Mouse (Mus musculus): ENCODE results near the gene Ttll12. TPM values are rescaled to one million over a fixed set of nuclear protein-coding genes. Genes with fewer than 3 reads are reported as not detected.

Ttll12 gene
- polyA plus RNA-seq, 1 experiment = 36.8 TPM

GRCm38 (mm10) chr15:83576651-83577050, 18.3 kb downstream of the Ttll12 start:
- H3K4me1 ChIP-seq = peaks cover 31% of the 10 kb centered on the region
- no peaks in the 10 kb centered on the region for H3K27me3 ChIP-seq (replicated peaks)
- no peak overlapping the region for H3K4me3 ChIP-seq (replicated peaks)
- peaks cover 96% of the 10 kb centered on the region for H3K36me3 ChIP-seq (replicated peaks; ENCODE audit: low read length)
- TF ChIP-seq GATA1 (IDR thresholded peaks at IDR 0.05; ENCODE audit: borderline replicate concordance, low read length) = no peak
- TF ChIP-seq FLI1 (IDR thresholded peaks at IDR 0.05; ENCODE audit: low read length) = no peak
- no peaks in the 10 kb centered on the region for H3K9me3 ChIP-seq

DNA sequence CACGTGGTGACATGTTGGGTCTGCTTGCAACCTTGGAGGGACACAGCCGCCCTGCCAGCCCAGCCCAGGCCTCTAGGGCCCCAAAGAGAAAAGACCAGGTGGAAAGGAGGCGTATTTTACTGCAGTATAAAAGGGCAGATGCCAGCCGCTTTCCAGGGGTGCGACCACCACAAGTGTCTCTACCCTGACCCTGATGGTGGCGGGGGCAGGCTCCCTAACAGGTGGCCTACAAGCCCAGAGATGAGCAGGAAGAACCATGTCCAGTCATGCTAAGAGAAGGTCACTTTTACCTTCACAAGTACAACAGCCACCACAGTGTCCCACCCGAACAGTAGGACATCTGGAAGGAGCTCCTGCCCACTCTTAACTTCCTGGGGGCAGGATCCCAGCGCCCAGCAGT, 19.4 kb downstream of the Ttll12 start:
- peaks cover 96% of the 10 kb centered on the region for H3K36me3 ChIP-seq (replicated peaks; ENCODE audit: low read length)
- no peaks in the 10 kb centered on the region for H3K27me3 ChIP-seq (replicated peaks)
- H3K9me3 ChIP-seq = no peaks in the 10 kb centered on the region
- TF ChIP-seq FLI1 (IDR thresholded peaks at IDR 0.05; ENCODE audit: low read length) (no peak), GATA1 (IDR thresholded peaks at IDR 0.05; ENCODE audit: borderline replicate concordance, low read length) (no peak)
- peaks cover 42% of the 10 kb centered on the region for H3K4me1 ChIP-seq
- H3K4me3 ChIP-seq (replicated peaks) = no peak overlapping the region

DNA sequence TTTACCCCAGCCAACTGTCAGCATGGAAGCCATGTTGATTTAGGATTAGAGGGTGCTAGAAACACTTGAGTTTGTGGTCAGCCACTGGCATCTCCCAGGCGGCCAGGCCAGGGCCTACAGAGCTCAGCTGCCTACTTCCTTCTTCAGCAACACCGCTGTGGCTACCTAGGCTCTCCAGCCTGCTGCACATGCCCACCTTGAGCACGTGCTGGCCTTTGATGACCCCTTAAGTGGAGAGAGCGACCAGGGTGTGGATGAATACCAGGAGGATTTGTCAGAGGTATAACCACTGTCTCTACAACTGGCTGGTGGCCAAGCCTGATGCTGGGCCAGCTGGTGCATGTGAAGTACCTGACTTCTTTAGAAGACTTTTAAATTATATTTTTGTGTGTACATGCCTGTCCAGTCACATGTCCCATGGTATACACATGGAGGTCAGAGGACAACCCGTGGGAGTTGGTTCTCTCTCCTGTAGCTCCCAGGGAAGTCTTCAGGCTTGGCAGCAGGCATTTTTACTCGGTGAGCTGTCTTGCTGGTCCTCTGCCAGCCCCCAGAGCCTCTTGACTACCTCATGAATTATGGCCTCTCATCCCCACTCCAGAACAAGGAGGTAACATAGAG, 20.1 kb downstream of the Ttll12 start:
- no peak for TF ChIP-seq FLI1 (IDR thresholded peaks at IDR 0.05; ENCODE audit: low read length)
- no peak for TF ChIP-seq GATA1 (IDR thresholded peaks at IDR 0.05; ENCODE audit: borderline replicate concordance, low read length)
- H3K4me3 ChIP-seq (replicated peaks) = no peak overlapping the region
- H3K27me3 ChIP-seq (replicated peaks) = no peaks in the 10 kb centered on the region
- no peaks in the 10 kb centered on the region for H3K9me3 ChIP-seq
- H3K4me1 ChIP-seq = peaks cover 49% of the 10 kb centered on the region
- H3K36me3 ChIP-seq (replicated peaks; ENCODE audit: low read length) = peaks cover 96% of the 10 kb centered on the region

DNA sequence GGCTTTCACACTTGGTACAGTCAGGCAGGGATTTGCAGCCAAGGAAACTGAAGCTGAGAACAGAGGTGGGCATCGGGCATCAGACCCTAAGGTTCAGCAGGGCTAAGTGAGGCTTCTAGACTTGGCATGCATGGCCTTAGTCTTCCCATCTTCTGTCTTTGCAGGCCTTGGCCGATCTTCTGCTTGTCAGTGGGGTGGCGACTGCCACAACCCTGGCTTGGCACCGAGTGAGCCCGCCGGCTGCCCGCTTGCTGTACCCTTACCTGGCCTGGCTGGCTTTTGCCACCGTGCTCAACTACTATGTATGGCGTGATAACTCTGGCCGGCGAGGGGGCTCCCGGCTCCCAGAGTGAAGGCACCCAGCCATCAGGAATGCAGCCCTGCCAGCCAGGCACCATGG, 21.4 kb downstream of the Ttll12 start:
- Histone ChIP-seq H3K9me3 (no peaks in the 10 kb centered on the region), H3K27me3 (replicated peaks) (no peaks in the 10 kb centered on the region), H3K36me3 (replicated peaks; ENCODE audit: low read length) (peaks cover 93% of the 10 kb centered on the region)

DNA sequence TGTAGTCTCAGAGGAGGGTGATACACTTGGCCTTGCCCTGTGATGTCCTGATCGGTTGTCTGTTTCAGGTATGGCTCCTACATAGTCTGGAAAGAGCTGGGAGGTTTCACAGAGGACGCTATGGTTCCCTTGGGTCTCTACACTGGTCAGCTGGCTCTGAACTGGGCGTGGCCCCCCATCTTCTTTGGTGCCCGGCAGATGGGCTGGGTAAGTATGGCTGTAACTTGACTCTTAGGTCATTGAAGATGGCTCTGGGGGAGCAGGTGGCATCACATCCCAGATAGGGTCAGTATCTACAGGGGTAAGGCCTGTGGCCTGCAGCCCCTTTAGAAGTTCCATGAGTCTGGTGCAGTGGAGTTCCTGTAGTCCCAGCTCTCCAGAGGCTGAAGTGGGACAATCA, 22.8 kb downstream of the Ttll12 start:
- H3K27me3 ChIP-seq (replicated peaks) = no peaks in the 10 kb centered on the region
- peaks cover 94% of the 10 kb centered on the region for H3K36me3 ChIP-seq (replicated peaks; ENCODE audit: low read length)
- TF ChIP-seq FLI1 (IDR thresholded peaks at IDR 0.05; ENCODE audit: low read length) (no peak), GATA1 (IDR thresholded peaks at IDR 0.05; ENCODE audit: borderline replicate concordance, low read length) (no peak)

More for the DNA sequence above, 21.4 kb downstream of the Ttll12 start:
- Histone ChIP-seq H3K4me3 (replicated peaks) (no peak overlapping the region), H3K4me1 (peaks cover 61% of the 10 kb centered on the region)
- no peak for TF ChIP-seq FLI1 (IDR thresholded peaks at IDR 0.05; ENCODE audit: low read length)
- no peak for TF ChIP-seq GATA1 (IDR thresholded peaks at IDR 0.05; ENCODE audit: borderline replicate concordance, low read length)

DNA sequence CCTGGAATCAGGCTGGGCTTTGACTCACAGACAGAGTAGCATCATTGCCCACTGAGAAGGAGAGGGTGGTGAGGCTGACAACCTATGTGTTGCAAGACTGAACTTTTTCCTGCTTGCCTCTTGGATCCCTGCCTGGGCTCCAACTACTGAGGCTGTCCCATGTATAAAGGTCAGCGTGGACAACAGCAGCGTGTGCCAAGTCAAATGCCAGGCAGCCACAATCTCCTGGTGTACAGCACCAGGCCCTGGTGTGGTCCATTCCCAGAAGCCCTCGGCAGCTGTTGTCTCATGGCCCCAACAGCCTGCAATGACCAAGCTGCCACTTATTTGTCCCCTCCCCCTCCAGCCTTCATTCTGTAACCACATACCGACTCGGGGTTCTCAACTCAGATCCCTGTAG, 23.3 kb downstream of the Ttll12 start:
- Histone ChIP-seq H3K4me1 (peaks cover 76% of the 10 kb centered on the region), H3K4me3 (replicated peaks) (no peak overlapping the region), H3K9me3 (no peaks in the 10 kb centered on the region), H3K27me3 (replicated peaks) (no peaks in the 10 kb centered on the region), H3K36me3 (replicated peaks; ENCODE audit: low read length) (peaks cover 93% of the 10 kb centered on the region)
- TF ChIP-seq FLI1 (IDR thresholded peaks at IDR 0.05; ENCODE audit: low read length) (no peak), GATA1 (IDR thresholded peaks at IDR 0.05; ENCODE audit: borderline replicate concordance, low read length) (no peak)

More for the DNA sequence above, 22.8 kb downstream of the Ttll12 start:
- no peak overlapping the region for H3K4me3 ChIP-seq (replicated peaks)
- peaks cover 76% of the 10 kb centered on the region for H3K4me1 ChIP-seq
- H3K9me3 ChIP-seq = no peaks in the 10 kb centered on the region

- peaks cover 81% of the 10 kb centered on the region for H3K4me1 ChIP-seq
- peaks cover 88% of the 10 kb centered on the region for H3K36me3 ChIP-seq (replicated peaks; ENCODE audit: low read length)
- no peaks in the 10 kb centered on the region for H3K27me3 ChIP-seq (replicated peaks)
- H3K9me3 ChIP-seq = no peaks in the 10 kb centered on the region
- TF ChIP-seq GATA1 (IDR thresholded peaks at IDR 0.05; ENCODE audit: borderline replicate concordance, low read length) (no peak), FLI1 (IDR thresholded peaks at IDR 0.05; ENCODE audit: low read length) (no peak)
- no peak overlapping the region for H3K4me3 ChIP-seq (replicated peaks)
These were observed 24.3 kb downstream of the Ttll12 start for GRCm38 (mm10) chr15:83570641-83571040.

DNA sequence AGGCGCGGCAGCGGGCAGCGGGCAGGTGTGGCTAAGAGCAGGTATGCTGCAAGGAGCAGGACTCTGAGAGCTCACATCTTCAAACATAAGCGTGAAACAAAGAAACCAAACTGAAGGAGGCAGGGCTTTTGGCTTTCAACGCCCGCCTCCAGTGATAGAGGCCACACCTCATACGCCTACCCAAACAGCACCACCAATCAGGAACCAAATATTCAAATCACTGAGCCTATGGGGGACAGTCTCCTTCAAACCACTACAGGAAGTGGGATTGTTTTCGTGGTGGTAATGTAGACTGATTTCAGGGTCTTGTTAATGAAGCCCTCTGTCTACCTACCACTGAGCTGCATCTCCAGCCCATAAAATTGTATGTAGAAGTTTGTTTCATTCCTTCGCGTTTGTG, 25.3 kb downstream of the Ttll12 start:
- H3K4me1 ChIP-seq = peaks cover 90% of the 10 kb centered on the region
- H3K4me3 ChIP-seq (replicated peaks) = no peak overlapping the region
- TF ChIP-seq GATA1 (IDR thresholded peaks at IDR 0.05; ENCODE audit: borderline replicate concordance, low read length) (no peak), FLI1 (IDR thresholded peaks at IDR 0.05; ENCODE audit: low read length) (no peak)
- H3K36me3 ChIP-seq (replicated peaks; ENCODE audit: low read length) = peaks cover 82% of the 10 kb centered on the region
- no peaks in the 10 kb centered on the region for H3K9me3 ChIP-seq
- no peaks in the 10 kb centered on the region for H3K27me3 ChIP-seq (replicated peaks)

GRCm38 (mm10) chr15:83568544-83568943, 26.4 kb downstream of the Ttll12 start:
- Histone ChIP-seq H3K36me3 (replicated peaks; ENCODE audit: low read length) (peaks cover 71% of the 10 kb centered on the region), H3K9me3 (no peaks in the 10 kb centered on the region), H3K4me3 (replicated peaks) (peak overlapping the region; percentile 18), H3K4me1 (peaks cover 86% of the 10 kb centered on the region), H3K27me3 (replicated peaks) (no peaks in the 10 kb centered on the region)
- no peak for TF ChIP-seq FLI1 (IDR thresholded peaks at IDR 0.05; ENCODE audit: low read length)

GRCm38 (mm10) chr15:83567728-83568127, 27.2 kb downstream of the Ttll12 start:
- TF ChIP-seq FLI1 (IDR thresholded peaks at IDR 0.05; ENCODE audit: low read length) (no peak), GATA1 (IDR thresholded peaks at IDR 0.05; ENCODE audit: borderline replicate concordance, low read length) (no peak)
- peaks cover 66% of the 10 kb centered on the region for H3K36me3 ChIP-seq (replicated peaks; ENCODE audit: low read length)
- H3K27me3 ChIP-seq (replicated peaks) = no peaks in the 10 kb centered on the region
- peaks cover 92% of the 10 kb centered on the region for H3K4me1 ChIP-seq
- no peaks in the 10 kb centered on the region for H3K9me3 ChIP-seq
- H3K4me3 ChIP-seq (replicated peaks) = peak overlapping the region; percentile 69

Measured in megakaryocyte, embryonic 14.5 days (primary cell).